Mouse (Mus musculus) Patski (cell line): ENCODE data around the gene Tmem135. TPM values are rescaled to one million over a fixed set of nuclear protein-coding genes. Genes with fewer than 3 reads are reported as not detected.

Experiments used
- ATAC-seq: fragments of 100-300 bp; one replicate; pipeline ENCODE4 v1.8.0; 2021
- CTCF ChIA-PET: fragments of 350-600 bp; sonication (Branson Sonifier 250); formaldehyde crosslinking; loops from one replicate; lab custom pipeline; 2022; ENCODE audit warnings: inconsistent platforms; lab: Charles Lee
- POLR2A ChIA-PET: fragments of 350-600 bp; sonication (Branson Sonifier 250); formaldehyde crosslinking; loops from one replicate; lab custom pipeline; 2022; ENCODE audit warnings: antibody characterized with exemption, inconsistent platforms; lab: Charles Lee
- DNase-seq: peaks from one replicate; pipeline ENCODE4 v3.0.0-alpha.2; 2011; ENCODE audit warnings: low read depth, low spot score
- H3K27me3 ChIP-seq: fragments of 371-371 bp; one replicate; pipeline ENCODE4 v1.5.1; 2021
- CTCF ChIP-seq: fragments of 100-300 bp; IDR thresholded peaks from one replicate; pipeline ENCODE4 v1.5.1; 2021
- in situ Hi-C: fragments of 300-500 bp; cut with MboI; formaldehyde crosslinking; loops from 3 replicates; pipeline ENCODE4 v1.11.1; 2018; ENCODE audit warnings: low pct_unique_long_range_greater_than_20kb, mixed read lengths
- polyA plus RNA-seq: library from polyadenylated mRNA; unstranded; gene quantifications from one replicate; pipeline ENCODE4 v1.2.3, GENCODE M21; 2021

Gene Tmem135
- polyA plus RNA-seq, 1 experiment from 2014 or later: 48.3 TPM

DNA sequence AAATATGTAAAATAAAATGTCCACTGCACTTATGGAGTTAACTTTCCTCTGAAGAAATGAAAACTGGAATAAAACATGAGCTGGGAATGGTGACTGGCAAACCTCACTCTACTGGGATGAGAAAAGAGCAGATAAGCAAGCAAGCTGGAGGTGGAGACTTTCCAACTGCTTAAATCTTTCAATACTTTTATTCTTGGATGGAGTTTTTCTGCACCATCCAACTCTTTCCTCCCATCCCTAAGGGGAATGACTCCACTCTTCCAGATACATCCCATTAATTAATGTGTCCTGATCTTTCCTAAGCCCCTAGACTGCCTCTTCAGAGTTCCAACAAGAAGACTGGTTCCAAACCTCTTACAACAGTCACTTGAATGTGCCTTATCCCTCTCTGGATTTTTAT lies 143.1 kb downstream of the Tmem135 start:
- in situ Hi-C loops: no loop called here
- no peak for TF ChIP-seq CTCF
- H3K27me3 ChIP-seq: no peaks in the 10 kb centered on the region
- DNase-seq (no peak), ATAC-seq (no peak)
- ChIA-PET CTCF (no interaction called here), POLR2A (no interaction called here)

GRCm38 (mm10) chr7:89258832-89259231 lies 145.2 kb downstream of the Tmem135 start:
- no peaks in the 10 kb centered on the region for H3K27me3 ChIP-seq
- no peak for DNase-seq
- no peak for ATAC-seq
- CTCF ChIA-PET: no interaction called here
- POLR2A ChIA-PET: no interaction called here
- TF ChIP-seq CTCF: no peak
- in situ Hi-C loops: no loop called here

DNA sequence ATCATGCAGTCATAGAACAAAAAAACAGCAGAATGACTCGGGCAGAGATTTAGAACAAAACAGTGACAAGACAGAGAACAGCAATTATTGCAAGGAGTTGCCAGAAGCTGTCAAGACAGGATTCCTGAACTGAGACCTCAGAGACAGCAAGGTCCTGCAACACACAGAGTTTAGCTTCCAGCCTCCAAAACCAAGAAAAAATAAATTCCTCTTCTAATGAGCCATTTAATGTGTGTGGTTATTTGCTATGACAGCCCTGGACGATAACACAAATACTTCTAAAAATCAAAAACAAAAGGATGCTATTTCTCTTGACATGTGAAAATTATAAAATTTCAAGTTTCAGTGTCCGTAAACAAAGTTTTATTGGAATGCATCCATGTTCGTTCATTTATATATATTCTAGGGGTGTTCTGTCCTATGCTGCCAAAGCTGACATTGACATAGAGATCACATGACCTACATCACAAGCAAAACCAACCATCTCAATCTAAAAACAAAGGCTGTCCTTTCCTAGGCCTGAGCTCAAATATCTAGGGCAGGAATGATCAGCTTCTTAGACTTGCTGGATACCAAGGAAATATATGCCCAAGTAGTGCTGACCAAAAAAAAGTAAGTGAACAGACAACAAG lies 146.0 kb downstream of the Tmem135 start:
- no peaks in the 10 kb centered on the region for H3K27me3 ChIP-seq
- DNase-seq: no peak
- CTCF ChIA-PET: interaction anchor here (1.0 to 2.1 kb wide), 5 partner anchors 10 to 82 kb away, joined by 3 to 8 read pairs (median 5); no protein-coding TSS in a partner anchor
- ATAC-seq: no peak
- POLR2A ChIA-PET: no interaction called here
- TF ChIP-seq CTCF: no peak
- in situ Hi-C loops: no loop called here

GRCm38 (mm10) chr7:89253772-89254171 lies 150.2 kb downstream of the Tmem135 start:
- in situ Hi-C loops: no loop called here
- DNase-seq: no peak
- POLR2A ChIA-PET: no interaction called here
- no peaks in the 10 kb centered on the region for H3K27me3 ChIP-seq
- TF ChIP-seq CTCF: no peak
- CTCF ChIA-PET: interaction anchor here (0.9 kb wide), 1 partner anchor 66 kb away, joined by 3 read pairs; no protein-coding TSS in a partner anchor
- ATAC-seq: no peak

GRCm38 (mm10) chr7:89253317-89253716 lies 150.7 kb downstream of the Tmem135 start:
- in situ Hi-C loops: no loop called here
- no peak for TF ChIP-seq CTCF
- ChIA-PET CTCF (interaction anchor here (0.9 to 1.3 kb wide), 4 partner anchors 11 to 165 kb away, joined by 3 to 5 read pairs (median 3); no protein-coding TSS in a partner anchor), POLR2A (no interaction called here)
- H3K27me3 ChIP-seq: no peaks in the 10 kb centered on the region
- DNase-seq: no peak
- no peak for ATAC-seq

DNA sequence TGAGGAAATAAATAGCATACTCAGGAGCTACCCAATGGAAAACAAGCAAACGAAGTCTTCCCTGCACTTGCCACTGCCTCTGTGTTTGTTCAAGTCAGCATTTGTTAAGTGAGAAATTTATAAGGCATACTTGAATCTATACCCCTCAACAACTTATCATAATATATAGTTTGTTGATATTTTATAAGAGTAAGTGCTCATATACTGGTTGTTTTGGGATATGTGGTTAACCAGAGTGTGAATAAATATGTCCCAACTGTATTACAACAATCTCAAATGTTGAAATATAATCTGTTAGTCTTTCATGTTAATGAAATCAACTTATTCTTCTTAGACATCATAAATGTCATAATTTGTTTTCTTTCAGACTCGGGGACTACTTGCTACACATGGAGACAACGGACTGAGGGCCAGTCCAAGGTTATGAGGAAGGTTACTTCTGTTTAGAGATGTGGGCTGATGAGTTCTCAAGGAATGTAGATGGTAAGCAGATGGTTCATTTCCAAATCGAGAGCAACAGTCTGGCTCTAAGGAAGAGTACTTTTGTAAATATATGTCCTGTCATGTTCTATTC lies 152.1 kb downstream of the Tmem135 start:
- ChIA-PET POLR2A (no interaction called here), CTCF (interaction anchor here (0.8 to 1.3 kb wide), 3 partner anchors 10 to 23 kb away, joined by 3 to 5 read pairs (median 3); no protein-coding TSS in a partner anchor)
- TF ChIP-seq CTCF: no peak
- no peaks in the 10 kb centered on the region for H3K27me3 ChIP-seq
- DNase-seq: no peak
- no peak for ATAC-seq
- in situ Hi-C loops: no loop called here

DNA sequence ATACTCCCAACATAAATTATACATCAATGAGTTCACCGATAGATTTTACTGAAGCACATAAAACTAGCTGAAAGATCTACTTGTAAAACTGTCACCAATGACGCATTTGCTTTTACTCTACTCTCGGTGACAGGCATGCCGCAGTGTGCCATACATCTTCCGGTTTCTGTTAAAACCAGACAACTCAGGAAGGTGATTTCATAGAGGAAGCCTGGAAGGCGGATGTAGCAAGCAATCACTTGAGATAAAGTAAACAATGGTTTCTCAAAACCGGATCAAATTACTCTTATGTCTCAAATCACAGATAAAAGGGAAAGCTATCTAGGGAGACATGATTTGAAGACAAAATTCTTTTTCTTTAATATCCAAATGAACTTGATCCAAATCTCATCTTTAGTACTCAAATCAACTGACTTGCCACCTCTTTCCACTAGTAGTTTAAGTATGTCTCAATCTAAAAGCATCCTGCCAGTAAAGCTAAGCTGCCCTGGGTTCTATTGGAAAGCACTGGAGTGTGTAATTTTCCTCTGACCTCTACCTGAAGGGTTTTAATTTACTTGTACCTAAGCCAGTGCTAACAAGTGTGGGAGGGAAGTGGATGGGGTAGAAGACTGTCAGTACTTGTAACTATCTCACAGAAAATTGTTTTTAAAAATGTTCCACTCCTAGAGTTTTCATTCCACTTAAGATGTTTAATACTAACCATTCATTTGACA lies 155.7 kb downstream of the Tmem135 start:
- POLR2A ChIA-PET: no interaction called here
- no peak for TF ChIP-seq CTCF
- ATAC-seq: no peak
- no peak for DNase-seq
- no peaks in the 10 kb centered on the region for H3K27me3 ChIP-seq
- in situ Hi-C loops: no loop called here
- CTCF ChIA-PET: interaction anchor here (1.0 to 1.8 kb wide), 3 partner anchors 9 to 66 kb away, joined by 3 to 8 read pairs (median 3); no protein-coding TSS in a partner anchor

DNA sequence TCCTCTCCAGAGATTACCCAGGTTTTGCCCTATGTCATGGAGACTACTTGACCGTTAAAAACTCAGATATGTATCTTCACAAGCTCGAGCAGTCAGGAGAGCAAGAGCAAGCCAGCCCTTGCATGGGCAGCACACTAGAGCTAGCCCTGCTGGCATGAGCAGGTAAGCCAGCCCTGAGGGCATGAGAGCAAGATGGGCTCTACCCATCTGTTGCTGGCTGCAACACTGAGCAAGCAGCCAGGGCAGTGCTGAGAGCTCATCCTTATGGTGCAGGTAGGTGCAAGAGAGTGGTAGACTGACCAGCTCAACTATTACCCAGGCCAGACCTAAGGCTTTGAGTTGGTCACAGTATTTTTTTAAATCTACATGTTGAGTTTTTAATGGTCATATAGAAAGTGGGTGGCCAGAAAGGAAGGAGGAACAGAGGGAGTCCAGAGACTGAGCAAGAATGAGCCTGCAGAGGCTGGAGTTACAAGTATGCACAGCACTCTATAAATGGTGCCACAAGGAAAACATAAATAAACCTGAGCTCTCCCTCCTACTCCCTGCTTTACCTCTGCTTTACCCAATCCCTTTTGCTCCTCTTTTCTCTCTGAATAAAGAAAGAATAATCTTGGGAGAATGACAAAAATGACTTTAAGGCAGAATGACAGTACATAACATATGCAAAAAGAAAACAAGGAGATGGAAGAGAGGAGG lies 156.9 kb downstream of the Tmem135 start:
- ChIA-PET CTCF (interaction anchor here (1.0 to 1.8 kb wide), 3 partner anchors 10 to 64 kb away, joined by 3 to 8 read pairs (median 3); no protein-coding TSS in a partner anchor), POLR2A (no interaction called here)
- TF ChIP-seq CTCF: no peak
- in situ Hi-C loops: no loop called here
- no peak for ATAC-seq
- DNase-seq: no peak
- no peaks in the 10 kb centered on the region for H3K27me3 ChIP-seq

DNA sequence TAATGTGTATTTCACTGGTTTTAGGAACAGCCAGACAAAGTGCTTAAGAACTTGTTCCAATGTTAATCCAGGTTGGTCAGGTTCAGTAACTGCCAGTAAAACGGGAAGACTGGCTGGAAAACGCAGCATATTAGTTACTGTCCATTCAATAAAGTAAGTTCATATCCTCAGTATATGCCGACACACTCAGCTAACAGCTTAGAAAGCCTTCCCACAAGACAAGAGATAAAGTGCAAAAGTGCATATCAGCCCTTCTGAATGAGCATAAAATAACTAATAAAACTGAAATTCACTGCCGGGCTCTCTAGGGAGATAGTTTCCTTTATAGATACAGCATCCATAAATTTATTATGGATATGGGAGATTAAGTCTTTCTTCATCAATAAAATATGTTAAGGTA lies 161.5 kb downstream of the Tmem135 start:
- no peaks in the 10 kb centered on the region for H3K27me3 ChIP-seq
- in situ Hi-C loops: no loop called here
- CTCF ChIA-PET: interaction anchor here (1.1 to 1.8 kb wide), 3 partner anchors 9 to 15 kb away, joined by 3 to 5 read pairs (median 5); no protein-coding TSS in a partner anchor
- ATAC-seq: no peak
- no peak for DNase-seq
- no peak for TF ChIP-seq CTCF
- POLR2A ChIA-PET: no interaction called here

DNA sequence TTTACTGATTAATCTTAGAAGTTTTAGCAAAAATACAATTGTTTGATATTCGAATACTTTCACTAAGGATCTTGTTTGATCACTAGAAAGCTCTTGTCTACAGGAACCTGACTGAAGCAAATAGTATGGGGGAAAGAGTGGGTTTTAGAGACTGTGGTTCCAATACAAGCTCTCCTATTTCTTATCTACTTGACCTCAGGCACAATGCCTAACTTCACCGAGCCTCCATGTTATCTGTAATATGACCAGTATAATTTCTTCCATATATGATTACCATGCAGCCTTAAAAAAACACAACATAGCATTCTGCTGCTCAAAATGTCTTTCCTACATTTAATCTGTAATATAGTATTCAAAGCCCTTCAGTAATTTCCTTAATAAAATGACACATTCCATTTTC lies 161.9 kb downstream of the Tmem135 start:
- TF ChIP-seq CTCF: no peak
- H3K27me3 ChIP-seq: no peaks in the 10 kb centered on the region
- ChIA-PET POLR2A (no interaction called here), CTCF (interaction anchor here (1.1 to 1.8 kb wide), 3 partner anchors 9 to 15 kb away, joined by 3 to 5 read pairs (median 5); no protein-coding TSS in a partner anchor)
- DNase-seq (no peak), ATAC-seq (no peak)
- in situ Hi-C loops: no loop called here
